Mouse (Mus musculus) CH12.LX (cell line): Measurements from ENCODE around the gene H2afj. TPM values are rescaled to one million over a fixed set of nuclear protein-coding genes. Genes with fewer than 3 reads are reported as not detected.
A peak's percentile ranks its signal among the peaks of the same experiment; 100 is the strongest.
"Not testable (repeated sequence)": the region's sequence is repeated elsewhere in the genome, so short reads cannot be mapped to it uniquely, and the experiment has no call there.

Source experiments
- DNase-seq: peaks from one replicate; pipeline ENCODE4 v3.0.0-alpha.2; 2013; ENCODE audit errors: extremely low read depth
- H3K27ac ChIP-seq: 2 replicates; pipeline ENCODE4 v1.5.1; 2012; ENCODE audit warnings: low read depth, mild to moderate bottlenecking, control low read depth, moderate library complexity; ENCODE audit not compliant: insufficient read depth
- H3K27me3 ChIP-seq: replicated peaks from 2 replicates; pipeline ENCODE3; 2012; ENCODE audit warnings: inconsistent platforms
- H3K36me3 ChIP-seq, 2 experiments: replicated peaks in 1 of 2; 2 replicates each; pipeline versions ENCODE3 to v1.6.1; 2012; ENCODE audit warnings: inconsistent platforms in 1 of 2, low read length in 1 of 2, mild to moderate bottlenecking in 1 of 2, mixed read lengths in 1 of 2, moderate library complexity in 1 of 2; ENCODE audit not compliant: control insufficient read depth in 1 of 2, insufficient read depth in 1 of 2
- H3K4me1 ChIP-seq, 2 experiments: 2 replicates each; pipeline ENCODE4 v1.6.1; 2012; ENCODE audit warnings: inconsistent platforms in 1 of 2, moderate library complexity in 1 of 2; ENCODE audit not compliant: insufficient read depth in 2 of 2, control insufficient read depth in 1 of 2
- H3K4me2 ChIP-seq: 2 replicates; pipeline ENCODE4 v1.6.1; 2012; ENCODE audit warnings: low read depth, mild to moderate bottlenecking, control low read depth; ENCODE audit not compliant: poor library complexity, insufficient read depth, severe bottlenecking
- H3K4me3 ChIP-seq, 3 experiments: fragments of 150-350 bp in 1 of 3; sonication (generic) in 1 of 3; replicated peaks in 1 of 3; 2 replicates each; pipeline versions ENCODE3 to v1.5.1; 2011 to 2012; ENCODE audit warnings: low read depth in 2 of 3, low read length in 2 of 3, mild to moderate bottlenecking in 2 of 3, moderate library complexity in 2 of 3, control low read depth in 1 of 3, improper control_type of control experiment in 1 of 3, inconsistent platforms in 1 of 3, mixed read lengths in 1 of 3; ENCODE audit not compliant: poor library complexity in 1 of 3
- H3K79me2 ChIP-seq: replicated peaks from 2 replicates; pipeline ENCODE4 v1.6.1; 2012; ENCODE audit warnings: mild to moderate bottlenecking, moderate library complexity; ENCODE audit not compliant: control insufficient read depth, poor library complexity, insufficient read depth, severe bottlenecking; ENCODE audit errors: extremely low read depth
- H3K9ac ChIP-seq: 2 replicates; pipeline ENCODE4 v1.6.1; 2012; ENCODE audit warnings: low read depth, mild to moderate bottlenecking, control low read depth, moderate library complexity; ENCODE audit not compliant: insufficient read depth
- H3K9me3 ChIP-seq: replicated peaks from 2 replicates; pipeline ENCODE3; 2012; ENCODE audit warnings: low read length, inconsistent platforms, mixed read lengths
- BHLHE40 ChIP-seq: IDR thresholded peaks from 2 replicates; pipeline ENCODE4 v1.6.1; 2011; ENCODE audit warnings: mild to moderate bottlenecking, low read depth, low read length, improper control_type of control experiment
- CTCF ChIP-seq, 2 experiments: IDR thresholded peaks in 1 of 2; conservative IDR thresholded peaks in 1 of 2; 2 replicates each; pipeline ENCODE4 v1.5.1; 2011 to 2012; ENCODE audit warnings: low read depth in 2 of 2, low read length in 2 of 2, improper control_type of control experiment in 1 of 2, inconsistent platforms in 1 of 2, mild to moderate bottlenecking in 1 of 2, moderate library complexity in 1 of 2
- E2F4 ChIP-seq: IDR thresholded peaks from 2 replicates; pipeline ENCODE4 v1.6.1; 2011; ENCODE audit warnings: low read depth, low read length, improper control_type of control experiment; ENCODE audit not compliant: insufficient replicate concordance
- ELF1 ChIP-seq: IDR thresholded peaks from 2 replicates; pipeline ENCODE4 v1.6.1; 2014; ENCODE audit warnings: low read depth, mild to moderate bottlenecking, inconsistent platforms, low read length, improper control_type of control experiment
- IRF4 ChIP-seq: IDR thresholded peaks from 2 replicates; pipeline ENCODE4 v1.6.1; 2014; ENCODE audit warnings: low read depth, mild to moderate bottlenecking, inconsistent platforms, low read length, improper control_type of control experiment
- JUN ChIP-seq: IDR thresholded peaks from 2 replicates; pipeline ENCODE4 v1.6.1; 2011; ENCODE audit warnings: low read depth, mild to moderate bottlenecking, low read length, improper control_type of control experiment, moderate library complexity; ENCODE audit not compliant: insufficient read depth
- KAT2A ChIP-seq: IDR thresholded peaks from 2 replicates; pipeline ENCODE4 v1.6.1; 2012; ENCODE audit warnings: low read length, improper control_type of control experiment, inconsistent platforms; ENCODE audit not compliant: insufficient replicate concordance
- MAZ ChIP-seq: IDR thresholded peaks from 2 replicates; pipeline ENCODE4 v1.6.1; 2012; ENCODE audit warnings: low read depth, mild to moderate bottlenecking, inconsistent platforms, low read length, improper control_type of control experiment, moderate library complexity
- MXI1 ChIP-seq: IDR thresholded peaks from 2 replicates; pipeline ENCODE4 v1.6.1; 2011; ENCODE audit warnings: mild to moderate bottlenecking, low read depth, low read length, improper control_type of control experiment
- NELFE ChIP-seq: IDR thresholded peaks from 2 replicates; pipeline ENCODE4 v1.6.1; 2011; ENCODE audit warnings: low read depth, low read length, improper control_type of control experiment
- POLR2A ChIP-seq: IDR thresholded peaks from 2 replicates; pipeline ENCODE4 v1.6.1; 2011; ENCODE audit warnings: low read depth, mild to moderate bottlenecking, improper control_type of control experiment, low read length
- POLR2AphosphoS2 ChIP-seq: IDR thresholded peaks from 2 replicates; pipeline ENCODE4 v1.6.1; 2011; ENCODE audit warnings: low read depth, low read length, improper control_type of control experiment
- RAD21 ChIP-seq: IDR thresholded peaks from 2 replicates; pipeline ENCODE4 v1.6.1; 2011; ENCODE audit warnings: low read depth, mild to moderate bottlenecking, low read length, improper control_type of control experiment, moderate library complexity
- RCOR1 ChIP-seq: conservative IDR thresholded peaks from 2 replicates; pipeline ENCODE4 v1.6.1; 2012; ENCODE audit warnings: low read depth, mild to moderate bottlenecking, inconsistent platforms, low read length, improper control_type of control experiment
- SIN3A ChIP-seq: IDR thresholded peaks from 2 replicates; pipeline ENCODE4 v1.6.1; 2012; ENCODE audit warnings: low read length, improper control_type of control experiment, inconsistent platforms
- TBP ChIP-seq: conservative IDR thresholded peaks from 2 replicates; pipeline ENCODE4 v1.6.1; 2011; ENCODE audit warnings: low read depth, low read length, improper control_type of control experiment
- TCF12 ChIP-seq: IDR thresholded peaks from 2 replicates; pipeline ENCODE4 v1.6.1; 2014; ENCODE audit warnings: low read depth, mild to moderate bottlenecking, inconsistent platforms, low read length, improper control_type of control experiment
- ZKSCAN1 ChIP-seq: IDR thresholded peaks from 2 replicates; pipeline ENCODE4 v1.6.1; 2012; ENCODE audit warnings: low read depth, inconsistent platforms, low read length, improper control_type of control experiment, borderline replicate concordance
- ZMIZ1 ChIP-seq: IDR thresholded peaks from 2 replicates; pipeline ENCODE4 v1.6.1; 2012; ENCODE audit warnings: low read depth, mild to moderate bottlenecking, inconsistent platforms, low read length, improper control_type of control experiment
- ZNF384 ChIP-seq: IDR thresholded peaks from 2 replicates; pipeline ENCODE4 v1.6.1; 2012; ENCODE audit warnings: low read depth, low read length, improper control_type of control experiment, inconsistent platforms
- dilution Hi-C: fragments of 300-500 bp; cut with MboI; formaldehyde crosslinking; loops from 2 replicates; pipeline ENCODE4 v1.14.3; 2020; ENCODE audit warnings: low sequenced_read_pairs; ENCODE audit not compliant: extremely low pct_unique_long_range_greater_than_20kb, extremely low pct_ligation_motif_present
- in situ Hi-C: fragments of 300-500 bp; cut with MboI; formaldehyde crosslinking; loops from 3 replicates; pipeline ENCODE4 v1.14.3; 2019; ENCODE audit warnings: low sequenced_read_pairs, low pct_ligation_motif_present, low pct_unique_long_range_greater_than_20kb, mixed read lengths
- polyA plus RNA-seq: library from polyadenylated mRNA; unstranded; fragments of >175 nt; gene quantifications from 2 replicates; pipeline ENCODE4 v1.2.1, GENCODE M21; 2012; ENCODE audit warnings: low read depth; ENCODE audit not compliant: insufficient read length
- total RNA-seq, 2 experiments: library from RNA; depleted of rRNA; stranded (reverse); fragments of 300-350 nt in 1 of 2; fragments of >200 nt in 1 of 2; gene quantifications; 2 replicates each; pipeline ENCODE4 v1.2.3; 2012 to 2014

Gene H2afj
- total and polyA plus RNA-seq, 3 experiments, result 124 to 217 (median 158) TPM

- in situ Hi-C loops, result no loop called here
Observed at GRCm38 (mm10) chr6:136795110-136795509, 12.9 kb upstream of the H2afj start.

DNA sequence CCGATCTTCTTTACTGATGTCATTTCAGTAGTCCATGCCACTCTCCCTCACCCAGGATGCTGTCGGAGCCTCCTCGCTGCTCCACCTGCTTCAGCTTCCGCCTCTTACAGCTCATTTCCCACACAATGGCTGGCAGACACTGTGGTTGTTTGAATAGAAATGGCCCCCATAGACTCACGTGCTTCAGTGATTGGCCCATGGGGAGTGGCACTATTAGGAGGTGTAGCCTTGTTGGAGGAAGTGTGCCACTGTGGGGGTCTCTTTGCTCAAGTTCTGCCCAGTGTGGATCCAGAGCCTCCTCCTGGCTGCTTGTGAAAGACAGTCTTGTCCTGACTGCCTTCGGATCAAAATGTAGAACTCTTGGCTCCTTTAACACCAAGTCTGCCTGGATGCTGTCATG, 12.2 kb upstream of the H2afj start:
- H3K36me3 ChIP-seq, result no peaks in the 10 kb centered on the region
- H3K9me3 ChIP-seq, result no peaks in the 10 kb centered on the region
- dilution Hi-C loops (no loop called here), in situ Hi-C loops (no loop called here)
- no peak for DNase-seq
- no peak overlapping the region for H3K4me2 ChIP-seq
- H3K79me2 ChIP-seq, result no peaks in the 10 kb centered on the region
- H3K9ac ChIP-seq, result no peak overlapping the region
- H3K4me1 ChIP-seq, result peaks cover 0 to 9% of the 10 kb centered on the region in 2 experiments; a peak in 2 of 4 replicates
- H3K27ac ChIP-seq, result no peak overlapping the region
- TF ChIP-seq NELFE (no peak), SIN3A (no peak), BHLHE40 (peak; percentile 64)
- H3K27me3 ChIP-seq, result no peaks in the 10 kb centered on the region
- H3K4me3 ChIP-seq, result no peak overlapping the region

More at GRCm38 (mm10) chr6:136795110-136795509, 12.9 kb upstream of the H2afj start:
- H3K27me3 ChIP-seq, result no peaks in the 10 kb centered on the region
- DNase-seq, result no peak
- no peak overlapping the region for H3K27ac ChIP-seq
- no peak for TF ChIP-seq E2F4
- no peak for TF ChIP-seq RAD21
- no peak for TF ChIP-seq POLR2A
- no peak for TF ChIP-seq ZNF384
- TF ChIP-seq TCF12, result no peak
- no peak for TF ChIP-seq ZMIZ1
- TF ChIP-seq POLR2AphosphoS2, result no peak
- no peak for TF ChIP-seq MXI1
- no peak for TF ChIP-seq KAT2A
- no peak for TF ChIP-seq SIN3A
- TF ChIP-seq ELF1, result no peak
- no peak for TF ChIP-seq RCOR1
- TF ChIP-seq CTCF (conservative IDR thresholded peaks at IDR 0.05 in 1 of 2, IDR thresholded peaks at IDR 0.05 in 1 of 2; ENCODE audit: low read depth in 2 of 2, low read length in 2 of 2), result no peak
- TF ChIP-seq JUN, result no peak
- no peak for TF ChIP-seq IRF4
- TF ChIP-seq MAZ, result no peak
- no peak for TF ChIP-seq BHLHE40
- TF ChIP-seq TBP, result no peak
- no peak for TF ChIP-seq ZKSCAN1
- TF ChIP-seq, all 38 proteins: peak for 0
- no peak overlapping the region for H3K4me3 ChIP-seq
- no peaks in the 10 kb centered on the region for H3K9me3 ChIP-seq
- no peaks in the 10 kb centered on the region for H3K36me3 ChIP-seq
- dilution Hi-C loops, result no loop called here
- H3K79me2 ChIP-seq, result no peaks in the 10 kb centered on the region
- H3K4me1 ChIP-seq, result peaks cover 0 to 9% of the 10 kb centered on the region in 2 experiments; a peak in 2 of 4 replicates
- no peak overlapping the region for H3K9ac ChIP-seq
- H3K4me2 ChIP-seq, result no peak overlapping the region

GRCm38 (mm10) chr6:136797874-136798693, 10.0 kb upstream of the H2afj start:
- H3K36me3 ChIP-seq, H3K79me2 ChIP-seq, H3K4me3 ChIP-seq, H3K9ac ChIP-seq, DNase-seq, H3K4me1 ChIP-seq, H3K27ac ChIP-seq, H3K4me2 ChIP-seq, H3K27me3 ChIP-seq, H3K9me3 ChIP-seq, in situ Hi-C loops, dilution Hi-C loops: not testable (repeated sequence)
